Mouse (Mus musculus): Measurements from ENCODE around the gene Gltp.
A peak's percentile ranks its signal among the peaks of the same experiment; 100 is the strongest.

Gltp gene

GRCm38 (mm10) chr5:114702403-114703392 is 11.9 kb upstream of the Gltp start:
- DNase-seq (ENCODE audit: low read depth, low spot score) = peak; percentile 87

GRCm38 (mm10) chr5:114699015-114699414 is 8.2 kb upstream of the Gltp start:
- DNase-seq (ENCODE audit: low read depth, low spot score) = peak; percentile 67

GRCm38 (mm10) chr5:114698044-114698746 is 7.4 kb upstream of the Gltp start:
- no peak for DNase-seq (ENCODE audit: low read depth, low spot score)

DNA sequence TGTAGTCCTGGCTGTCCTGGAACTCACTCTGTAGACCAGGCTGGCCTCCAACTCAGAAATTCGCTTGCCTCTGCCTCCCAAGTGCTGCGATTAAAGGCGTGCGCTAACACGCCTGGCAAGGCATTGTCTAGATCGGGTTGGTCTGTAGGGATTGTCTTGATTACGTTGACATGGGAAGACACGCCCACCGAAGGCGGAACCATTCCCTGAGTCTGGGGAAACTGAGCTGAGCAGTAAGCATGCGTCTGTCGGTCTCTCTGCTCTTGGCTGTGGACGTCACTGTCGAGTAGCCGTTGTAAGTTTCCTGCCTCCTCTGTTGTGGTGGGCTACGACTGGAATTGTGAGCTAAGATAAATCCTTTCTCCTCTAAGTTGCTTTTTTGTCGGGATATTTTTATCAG is 6.2 kb upstream of the Gltp start:
- peak; percentile 96 for DNase-seq (ENCODE audit: low read depth, low spot score)

DNA sequence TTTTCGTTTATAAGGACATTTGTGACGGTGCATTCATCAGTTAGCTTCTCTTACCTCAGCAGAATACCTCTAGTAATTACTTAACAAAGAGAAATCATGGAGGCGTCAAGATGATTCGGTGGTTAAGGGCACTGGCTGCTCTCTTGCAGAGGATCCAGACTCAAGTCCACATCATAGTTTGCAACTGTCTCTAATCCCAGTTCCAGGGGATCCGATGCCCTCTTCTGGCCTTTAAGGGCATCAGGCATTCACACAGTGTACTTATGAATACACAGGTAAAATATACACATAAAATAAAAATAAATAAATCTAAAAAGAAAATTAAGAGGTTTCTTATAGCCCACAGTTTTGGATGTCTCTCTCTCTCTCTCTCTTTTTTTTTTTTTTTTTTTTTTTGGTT is 5.0 kb upstream of the Gltp start:
- DNase-seq (ENCODE audit: low read depth, low spot score) = peak; percentile 50

DNA sequence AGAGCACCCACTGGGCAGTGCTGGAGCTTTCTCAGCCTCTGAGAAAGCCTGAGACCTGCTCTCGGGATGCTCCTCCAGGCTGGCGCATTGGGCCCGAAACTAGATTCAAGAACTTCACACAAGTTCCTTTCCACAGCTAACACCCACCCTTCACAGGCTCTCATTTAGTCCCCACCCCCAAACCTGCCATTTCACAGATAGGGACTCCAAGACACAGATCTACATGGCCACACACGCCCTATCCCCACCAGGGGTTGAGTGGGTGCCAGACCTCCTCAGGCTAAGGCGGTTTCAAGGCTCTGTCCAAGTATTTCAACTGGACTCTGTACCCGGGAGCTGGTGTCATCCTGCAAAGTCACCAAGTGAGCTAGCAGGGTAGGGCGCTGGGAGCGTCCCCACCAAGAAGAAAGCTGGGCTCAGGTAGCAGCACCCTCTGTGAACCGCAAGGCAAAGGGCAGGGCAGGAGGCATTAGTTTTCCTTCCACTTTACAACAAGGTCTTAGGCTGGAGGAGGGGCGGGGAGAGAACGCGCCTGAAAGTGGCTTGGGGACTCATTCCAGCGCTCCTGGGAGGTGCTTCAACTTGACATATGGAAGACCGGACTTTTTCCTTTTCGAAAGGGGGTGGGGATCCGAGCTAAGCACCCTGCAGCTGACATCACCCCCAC is 951 bp downstream of the Gltp start:
- peak; percentile 75 for DNase-seq (ENCODE audit: low read depth, low spot score)

DNA sequence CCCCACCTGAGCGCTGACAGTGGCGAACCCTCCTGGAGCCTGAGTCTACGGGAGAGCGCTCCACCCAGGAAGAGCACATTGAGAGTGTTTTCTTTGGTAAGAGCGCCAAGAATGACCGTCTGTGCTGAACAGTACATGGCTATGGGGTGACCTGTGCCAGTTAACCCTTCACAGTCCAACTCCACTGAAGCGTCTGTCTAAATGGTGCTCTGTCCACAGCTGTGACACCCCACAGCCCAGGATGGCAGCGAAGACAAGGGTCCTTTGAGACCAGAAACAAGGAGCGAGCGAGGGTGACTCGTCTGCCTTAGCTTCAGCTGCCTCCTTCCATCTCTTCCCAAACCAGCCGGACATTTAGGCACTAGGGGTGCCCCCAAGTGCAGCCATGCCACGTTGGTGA is 2.1 kb downstream of the Gltp start:
- DNase-seq (ENCODE audit: low read depth, low spot score) = no peak

- DNase-seq (ENCODE audit: low read depth, low spot score) = peak; percentile 70
These were observed 2.9 kb downstream of the Gltp start for GRCm38 (mm10) chr5:114687901-114688300.

DNA sequence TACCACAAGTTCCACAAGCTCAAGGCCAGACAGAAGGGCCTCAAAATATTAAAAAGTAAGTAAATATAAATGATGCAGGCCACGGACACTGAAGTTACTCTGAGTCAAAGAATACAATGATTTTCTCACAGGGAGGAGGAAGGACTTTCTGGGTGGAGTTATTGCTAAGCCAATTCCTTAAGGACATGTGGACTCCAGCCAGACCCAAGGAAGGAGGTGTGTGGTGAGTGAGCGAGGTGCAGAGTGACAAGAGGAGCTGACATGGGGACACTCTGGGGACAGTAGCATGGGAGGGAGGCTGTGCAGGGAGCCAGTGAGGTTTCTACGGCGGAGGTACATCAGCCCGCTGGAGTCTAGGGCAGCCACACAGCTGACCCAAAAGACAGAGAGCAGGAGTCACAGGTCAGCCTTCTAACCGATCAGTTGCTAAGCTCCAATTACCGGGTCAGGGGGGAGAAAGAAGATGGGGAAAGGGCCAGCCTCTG is 4.0 kb downstream of the Gltp start:
- DNase-seq (ENCODE audit: low read depth, low spot score) = no peak

GRCm38 (mm10) chr5:114685986-114686385 is 4.8 kb downstream of the Gltp start:
- DNase-seq (ENCODE audit: low read depth, low spot score) = no peak

DNA sequence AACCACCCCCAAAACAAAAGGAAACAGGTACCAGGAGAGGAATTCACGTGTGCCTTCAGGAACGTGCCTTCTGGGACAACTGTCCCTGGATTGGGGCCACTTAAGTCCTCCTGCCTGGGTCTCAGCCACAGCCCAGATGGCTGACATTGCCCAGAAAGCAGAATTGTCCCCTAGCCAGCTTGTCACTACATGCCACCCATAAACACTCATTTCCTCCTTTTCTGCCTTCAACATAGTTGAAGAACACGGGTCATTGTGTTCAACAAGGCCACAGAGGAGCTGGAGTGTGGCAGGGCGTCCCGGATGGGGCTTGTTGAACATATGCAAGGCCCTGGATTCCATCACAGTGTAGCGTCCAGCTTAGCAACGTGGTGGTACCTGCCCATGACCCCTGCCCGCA is 9.1 kb downstream of the Gltp start:
- DNase-seq (ENCODE audit: low read depth, low spot score) = no peak

DNA sequence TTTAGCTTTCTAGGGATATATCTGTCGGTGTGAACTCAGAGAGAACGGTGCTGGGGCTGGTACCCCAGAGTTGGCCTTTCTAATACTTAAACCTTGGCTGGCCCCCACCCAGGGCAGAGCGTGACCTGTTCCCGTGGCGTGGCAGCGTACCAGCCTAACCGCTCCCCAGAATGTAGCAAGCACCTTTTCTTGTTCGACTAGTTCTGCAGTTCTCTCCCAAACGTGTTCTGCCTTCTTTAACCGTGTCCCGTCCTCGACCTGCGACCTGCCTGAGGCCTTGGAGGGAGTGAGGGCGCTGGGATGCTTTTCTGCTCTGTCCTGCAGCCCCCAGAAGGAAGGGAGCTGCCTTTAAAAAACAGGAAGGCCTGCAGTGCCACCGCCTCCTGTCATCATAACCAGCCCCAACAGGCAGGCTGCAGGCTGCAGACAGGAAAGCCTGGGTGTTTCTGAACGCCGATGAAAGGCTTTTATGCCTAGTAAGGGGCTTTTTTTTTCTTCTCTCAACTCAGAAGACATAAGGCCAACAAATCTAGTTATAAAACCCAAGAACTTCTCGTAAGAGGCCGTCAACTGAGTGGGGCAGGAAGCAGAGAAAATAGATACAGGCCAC is 10.0 kb downstream of the Gltp start:
- no peak for DNase-seq (ENCODE audit: low read depth, low spot score)

DNA sequence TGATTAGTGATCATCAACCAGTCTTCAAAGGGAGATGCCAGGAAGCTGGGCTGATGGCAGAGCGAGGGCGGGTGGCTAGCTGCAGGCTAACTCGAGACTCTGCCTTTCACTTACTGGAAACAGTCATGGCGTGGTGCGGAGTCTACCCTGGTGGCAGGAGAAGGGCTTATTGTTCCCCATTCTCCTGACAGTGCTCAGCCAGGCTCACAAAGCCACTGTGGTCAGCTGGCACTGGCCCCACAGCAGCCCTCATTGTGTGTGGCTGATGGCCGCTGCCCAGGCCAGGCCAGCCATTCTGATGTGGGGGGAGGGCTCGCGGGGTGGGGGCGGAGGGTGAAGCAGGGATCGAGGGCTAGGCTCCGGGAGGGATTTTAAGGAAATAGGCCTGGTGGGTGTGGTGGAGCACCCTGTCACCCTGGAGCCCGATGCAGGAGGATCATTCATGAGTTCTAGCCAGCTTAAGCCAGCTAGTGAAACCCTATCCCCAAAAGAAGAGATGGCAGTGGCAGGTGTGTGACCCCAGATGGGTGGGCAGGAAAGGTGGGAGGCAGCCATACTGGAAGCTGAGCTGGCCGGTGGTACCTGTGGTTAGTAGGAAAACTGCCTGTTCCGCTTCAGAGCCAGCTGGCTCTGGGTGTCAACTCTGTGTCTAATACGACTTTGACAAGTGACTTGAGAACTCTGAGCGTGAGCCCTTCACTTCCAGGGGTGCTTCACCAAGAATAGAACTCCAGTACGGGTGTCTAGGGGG is 10.8 kb downstream of the Gltp start:
- peak; percentile 64 for DNase-seq (ENCODE audit: low read depth, low spot score)

DNA sequence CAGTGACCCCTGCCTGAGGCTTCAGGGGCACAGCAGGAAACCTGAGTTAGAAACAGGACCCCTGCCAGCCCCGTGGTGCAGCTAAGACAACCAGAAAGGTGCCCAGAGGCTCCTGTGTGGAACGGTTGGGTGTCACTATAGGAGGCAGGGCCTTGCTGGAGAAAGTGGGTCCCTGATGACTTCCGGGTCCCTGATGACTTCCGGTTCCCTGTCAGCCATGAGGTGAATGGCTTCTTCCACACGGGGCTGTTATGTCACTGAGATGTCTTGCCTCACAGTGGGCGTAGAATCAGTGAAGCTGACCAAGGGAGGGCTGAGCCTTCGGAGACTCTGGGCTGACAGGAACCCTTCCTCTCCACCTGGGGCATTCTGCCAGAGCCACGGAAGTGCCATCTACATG is 16.2 kb downstream of the Gltp start:
- DNase-seq (ENCODE audit: low read depth, low spot score) = peak; percentile 55

- DNase-seq (ENCODE audit: low read depth, low spot score) = peak; percentile 55
These were observed 17.7 kb downstream of the Gltp start for GRCm38 (mm10) chr5:114673114-114673513.

GRCm38 (mm10) chr5:114669014-114669413 is 21.8 kb downstream of the Gltp start:
- no peak for DNase-seq (ENCODE audit: low read depth, low spot score)

GRCm38 (mm10) chr5:114667228-114667856 is 23.4 kb downstream of the Gltp start:
- DNase-seq (ENCODE audit: low read depth, low spot score) = peak; percentile 98

GRCm38 (mm10) chr5:114666659-114667058 is 24.1 kb downstream of the Gltp start:
- DNase-seq (ENCODE audit: low read depth, low spot score) = no peak

- DNase-seq (ENCODE audit: low read depth, low spot score) = peak; percentile 70
These were observed 26.0 kb downstream of the Gltp start for GRCm38 (mm10) chr5:114664750-114665149.

DNA sequence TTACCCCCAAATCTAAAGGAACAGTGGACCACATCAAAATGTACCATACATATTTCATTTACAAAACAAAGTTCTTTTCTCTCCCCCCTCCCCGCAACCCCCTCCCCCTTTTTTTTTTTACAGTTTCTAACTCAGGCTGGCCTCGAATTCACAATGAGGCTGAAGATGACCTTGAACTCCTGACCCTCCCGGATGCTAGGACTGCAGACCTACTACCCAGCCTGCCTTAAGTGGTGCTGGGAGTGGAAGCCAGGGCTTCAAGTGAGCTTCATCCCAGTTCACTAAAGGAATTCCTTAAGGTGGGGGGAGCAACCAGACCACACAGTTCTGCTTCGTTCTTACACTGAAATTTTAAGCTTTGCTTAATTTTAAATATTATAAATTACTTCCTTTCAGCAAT is 26.6 kb downstream of the Gltp start:
- no peak for DNase-seq (ENCODE audit: low read depth, low spot score)
